Mouse (Mus musculus): ENCODE measurements around the gene Zfx. TPM values are rescaled to one million over a fixed set of nuclear protein-coding genes. Genes with fewer than 3 reads are reported as not detected.

Gene Zfx
- 9.6 and 11.7 TPM in 2 replicates for polyA plus RNA-seq (2012; rRNA removed)

DNA sequence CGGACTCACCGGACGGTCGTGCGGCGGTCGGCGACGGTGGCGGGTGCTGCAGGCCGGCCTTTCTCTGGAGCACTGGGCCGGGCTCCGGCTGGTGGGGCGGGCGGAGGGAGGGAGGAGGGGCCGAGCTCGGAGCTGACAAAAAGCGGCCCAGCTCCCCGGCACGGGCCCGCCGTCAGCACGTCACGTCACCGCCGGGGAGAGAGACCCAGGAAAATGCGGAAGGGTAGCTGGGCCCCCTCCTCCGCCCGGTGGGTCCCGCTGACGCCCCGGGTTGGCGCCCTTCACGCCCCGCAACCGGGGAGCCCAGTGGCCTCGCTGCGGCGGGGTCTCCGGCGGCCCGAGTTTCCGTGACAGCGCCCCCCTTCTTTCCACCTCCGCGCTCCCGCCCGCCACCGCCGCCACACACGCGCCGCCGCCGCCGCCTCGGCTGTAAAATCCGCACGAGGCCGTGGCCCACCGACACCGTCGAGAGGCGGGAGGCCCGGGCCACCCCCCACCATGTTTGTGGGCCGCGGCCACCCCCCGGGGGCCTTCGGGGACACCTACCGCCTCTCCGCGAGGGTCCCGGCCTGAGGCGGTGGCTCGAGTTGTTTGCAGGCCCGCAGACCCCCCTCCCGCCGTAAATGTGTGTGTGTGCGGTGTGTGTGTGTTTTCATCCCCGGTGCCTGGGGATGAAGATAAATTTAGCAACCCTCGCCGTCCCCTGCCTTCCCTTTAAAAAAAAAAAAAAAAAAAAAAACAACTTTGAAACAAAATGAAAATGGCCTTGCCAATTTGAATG lies at the start of gene Zfx:
Zfx (minus strand) TSS at position 644 of the 781 bp plus-strand sequence.
- DNase-seq (ENCODE audit: low read depth), result no peak

DNA sequence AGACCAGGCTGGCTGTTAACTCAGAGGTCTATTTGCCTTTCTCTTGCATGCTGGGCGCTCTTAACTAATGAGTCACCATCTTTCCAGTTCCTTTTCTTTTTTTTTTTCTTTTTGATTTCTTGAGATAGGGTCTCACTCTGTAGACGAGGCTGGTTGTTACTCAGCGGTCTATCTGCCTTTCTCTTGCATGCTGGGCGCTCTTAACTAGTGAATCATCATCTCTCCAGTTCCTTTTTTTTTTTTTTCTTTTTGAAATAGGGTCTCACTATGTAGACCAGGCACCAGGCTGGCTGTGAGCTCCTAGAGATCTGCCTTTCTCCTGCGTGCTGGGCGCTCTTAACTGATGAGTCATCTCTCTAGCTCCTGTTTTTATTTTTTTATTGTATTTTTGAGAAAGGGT lies 45.8 kb upstream of the Zfx start:
- DNase-seq (ENCODE audit: low read depth), result no peak

- no peak for DNase-seq (ENCODE audit: low read depth)
Observed at GRCm38 (mm10) chrX:94152251-94152830, 28.8 kb upstream of the Zfx start.

GRCm38 (mm10) chrX:94150471-94150870 lies 27.0 kb upstream of the Zfx start:
- no peak for DNase-seq (ENCODE audit: low read depth)

DNA sequence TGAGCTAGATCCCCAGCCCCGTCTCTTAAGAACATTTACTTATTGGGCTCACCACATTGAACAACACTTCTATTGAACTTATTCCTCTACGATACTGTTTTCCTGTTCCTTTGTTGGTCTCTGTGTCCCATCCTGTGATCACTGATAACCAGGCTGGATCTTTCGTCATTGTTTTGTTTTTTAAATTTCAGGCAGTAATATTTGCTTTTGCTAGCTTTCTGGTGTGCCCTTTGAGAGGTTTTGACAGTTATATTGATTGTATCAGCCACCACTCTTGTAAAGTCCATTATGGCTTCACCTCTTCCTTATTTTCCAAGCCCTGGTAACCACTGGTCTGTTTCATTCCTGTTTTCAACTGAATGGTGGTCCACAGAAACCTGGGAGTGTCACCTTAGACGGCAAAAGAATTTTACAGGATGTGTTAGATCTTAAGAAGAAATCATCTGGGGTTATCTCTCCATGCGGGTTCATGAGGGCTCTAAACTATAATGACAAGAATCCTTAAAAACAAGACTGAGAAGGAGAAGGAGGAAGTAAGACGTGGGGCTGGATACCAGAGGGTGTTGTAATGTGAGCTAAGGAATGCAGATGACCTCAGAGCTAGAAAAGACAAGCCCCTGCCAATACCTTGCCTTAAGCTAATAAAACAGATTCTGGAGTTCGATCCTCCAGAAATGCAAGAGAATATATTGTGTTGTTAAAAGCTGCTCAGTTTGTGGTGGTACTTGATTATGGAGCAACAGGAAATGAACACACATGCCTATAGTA lies 18.7 kb upstream of the Zfx start:
- DNase-seq (ENCODE audit: low read depth), result no peak

DNA sequence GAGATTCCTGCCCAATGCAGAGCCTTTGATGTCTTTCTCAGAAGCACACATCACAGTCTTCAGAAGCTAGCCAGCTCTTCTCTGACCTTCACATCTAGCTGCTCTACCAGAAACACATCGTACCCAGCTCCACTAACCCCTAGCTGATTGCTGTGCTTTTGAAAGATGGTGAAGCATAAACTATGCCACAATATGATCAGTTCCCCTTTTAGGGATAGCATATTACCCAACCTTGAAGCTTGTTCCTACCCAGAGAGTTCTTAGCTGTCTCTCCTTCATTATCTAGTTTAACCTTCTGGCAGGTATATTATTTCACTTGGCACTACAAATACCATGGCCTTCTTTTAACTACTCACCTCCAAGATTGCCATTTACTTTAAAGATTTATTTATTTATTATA lies 16.6 kb upstream of the Zfx start:
- DNase-seq (ENCODE audit: low read depth), result no peak

DNA sequence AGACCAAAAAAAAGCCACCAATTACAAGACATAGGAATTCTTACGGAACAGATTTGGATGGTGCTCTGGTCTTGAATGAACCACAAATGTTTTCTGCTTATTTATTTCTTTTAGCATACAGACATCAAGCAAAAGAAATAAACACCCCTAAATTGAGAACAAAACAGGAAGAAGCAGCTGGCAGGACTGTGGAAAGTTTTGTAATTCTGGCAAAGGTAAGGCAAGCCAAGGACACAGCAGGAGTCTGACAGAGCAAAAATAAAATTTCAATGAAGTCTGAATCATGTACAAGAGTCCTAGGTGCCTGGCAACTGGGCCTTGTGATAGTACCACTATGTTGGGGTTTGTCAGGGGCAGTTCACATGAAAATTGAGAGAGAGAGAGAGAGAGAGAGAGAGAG lies 14.8 kb upstream of the Zfx start:
- no peak for DNase-seq (ENCODE audit: low read depth)

- DNase-seq (ENCODE audit: low read depth), result no peak
Observed at GRCm38 (mm10) chrX:94135084-94135483, 11.6 kb upstream of the Zfx start.

GRCm38 (mm10) chrX:94133551-94133950 lies 10.0 kb upstream of the Zfx start:
- no peak for DNase-seq (ENCODE audit: low read depth)

DNA sequence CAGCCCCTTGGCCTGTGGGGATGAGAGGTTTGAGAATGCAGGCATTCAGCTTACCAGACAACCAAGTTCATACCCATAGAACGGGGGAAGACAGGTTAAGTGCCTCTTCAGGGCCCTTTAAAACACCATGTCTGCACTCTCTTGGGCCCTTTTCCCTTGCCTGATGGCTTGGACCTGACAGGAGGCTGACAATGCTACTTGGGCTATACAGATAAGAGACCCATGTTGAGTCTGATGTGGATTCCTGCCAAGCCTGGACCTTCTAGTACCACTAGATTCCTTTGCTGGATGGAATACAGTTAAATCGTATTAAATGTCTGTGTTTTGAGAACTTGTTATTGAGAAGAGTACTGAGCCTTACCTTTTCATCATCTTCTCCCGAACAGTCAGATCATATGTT lies 8.7 kb upstream of the Zfx start:
- no peak for DNase-seq (ENCODE audit: low read depth)

- no peak for DNase-seq (ENCODE audit: low read depth)
Observed at GRCm38 (mm10) chrX:94129712-94130111, 6.2 kb upstream of the Zfx start.

DNA sequence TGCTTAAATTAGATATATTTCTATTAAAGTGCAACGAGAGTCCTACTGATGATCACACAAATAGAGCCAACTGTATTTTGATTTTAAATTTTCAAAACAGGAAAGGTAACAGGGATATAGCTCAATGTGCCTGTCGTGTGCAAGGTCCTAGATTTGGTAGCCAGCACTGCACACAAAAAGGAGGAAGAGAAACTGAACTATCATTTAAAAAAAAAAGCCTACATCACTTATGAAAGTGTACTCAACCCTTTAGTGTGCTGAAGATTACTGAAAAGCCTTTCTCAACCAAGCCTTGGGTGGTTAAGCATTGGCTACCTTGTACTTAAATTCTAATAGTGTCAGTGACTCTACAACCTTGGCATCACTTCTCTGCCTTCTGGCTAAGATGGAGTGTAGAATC lies 2.4 kb upstream of the Zfx start:
- DNase-seq (ENCODE audit: low read depth), result no peak

DNA sequence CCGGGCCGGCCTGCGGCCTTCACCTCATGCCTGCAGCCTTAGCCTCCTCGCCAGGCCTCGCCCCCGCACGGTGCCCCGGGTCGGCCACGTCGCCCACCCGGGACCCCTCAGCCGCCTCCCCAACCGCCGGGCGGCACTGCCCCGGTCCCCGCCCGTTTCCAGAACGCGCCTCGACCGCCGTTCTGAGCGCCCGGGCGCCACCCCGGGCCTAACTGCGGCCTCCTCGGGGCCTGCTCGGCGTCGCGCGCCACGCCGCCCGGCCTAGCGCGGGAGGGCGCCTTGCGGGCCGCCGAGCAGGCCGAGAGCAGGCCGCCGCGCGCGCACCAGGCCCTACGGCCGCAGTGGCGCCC lies 818 bp downstream of the Zfx start:
- DNase-seq (ENCODE audit: low read depth), result no peak

GRCm38 (mm10) chrX:94121866-94122708 lies 1.4 kb downstream of the Zfx start:
- DNase-seq (ENCODE audit: low read depth), result no peak

DNA sequence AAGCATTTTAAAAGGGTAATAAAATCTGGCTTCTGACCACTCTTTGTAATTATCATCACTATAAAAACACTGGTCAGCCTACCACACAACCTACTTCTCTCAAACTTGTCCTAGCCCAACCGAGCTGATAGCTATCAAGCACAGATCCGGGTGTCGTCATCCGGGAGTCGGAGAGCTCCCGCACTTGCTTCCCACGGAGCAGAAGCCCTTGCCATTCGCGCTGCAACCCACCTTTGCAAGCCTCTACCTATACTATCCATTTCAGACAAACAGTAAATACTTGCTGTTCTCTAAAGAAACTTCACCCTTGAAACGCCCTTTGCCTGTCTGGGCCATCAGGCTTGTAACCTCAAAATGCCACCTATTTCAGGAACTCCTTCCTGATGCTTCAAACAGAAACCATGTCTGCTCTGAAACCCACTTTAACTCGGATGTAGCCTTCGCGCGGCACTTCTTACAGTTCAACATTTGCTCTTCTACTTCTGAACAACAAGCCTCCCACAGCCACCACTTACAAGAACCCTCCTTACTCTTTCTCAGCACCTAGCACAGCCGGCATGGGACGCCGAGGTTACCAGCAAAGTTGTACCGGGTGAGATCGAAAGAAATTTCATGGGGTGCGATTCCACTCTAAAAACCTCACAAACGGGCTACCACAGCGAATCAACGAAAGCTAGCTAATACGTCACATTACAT lies 2.2 kb downstream of the Zfx start:
- DNase-seq (ENCODE audit: low read depth), result no peak

DNA sequence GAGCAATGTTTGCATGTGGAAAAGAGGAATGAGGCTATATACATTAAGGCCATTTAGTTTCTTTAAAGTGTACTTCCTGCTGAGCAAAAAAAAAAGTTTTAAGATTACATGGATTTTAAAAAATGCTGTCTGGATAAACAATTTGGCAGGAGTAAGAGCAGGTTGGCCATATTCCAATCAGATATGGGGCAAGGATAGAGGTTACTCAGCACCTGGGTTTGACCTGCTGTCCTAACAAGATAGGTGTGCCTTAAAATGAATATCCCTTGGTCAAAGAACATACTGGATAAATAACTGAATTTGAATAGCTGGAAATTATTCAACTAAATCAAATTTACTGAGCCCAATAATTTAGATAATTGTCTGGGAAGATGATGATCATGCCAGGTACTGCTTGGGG lies 5.2 kb downstream of the Zfx start:
- DNase-seq (ENCODE audit: low read depth), result no peak

DNA sequence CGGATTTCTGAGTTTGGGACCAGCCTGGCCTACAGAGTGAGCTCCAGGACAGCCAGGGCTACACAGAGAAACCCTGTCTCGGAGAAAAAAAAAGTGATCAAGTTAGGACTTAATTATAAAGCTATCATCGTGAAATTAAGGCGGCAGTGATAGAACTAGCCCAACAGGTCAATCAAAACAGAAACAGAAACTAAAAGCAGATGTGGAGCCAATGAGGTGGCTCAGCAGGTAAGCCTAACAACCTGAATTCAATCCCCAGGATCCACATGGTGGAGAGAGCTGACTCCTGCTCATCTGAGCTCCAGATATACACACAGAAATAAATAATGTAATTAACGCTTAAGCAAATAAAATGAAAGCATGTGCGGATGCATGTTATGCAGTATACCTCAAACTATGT lies 7.6 kb downstream of the Zfx start:
- no peak for DNase-seq (ENCODE audit: low read depth)

DNA sequence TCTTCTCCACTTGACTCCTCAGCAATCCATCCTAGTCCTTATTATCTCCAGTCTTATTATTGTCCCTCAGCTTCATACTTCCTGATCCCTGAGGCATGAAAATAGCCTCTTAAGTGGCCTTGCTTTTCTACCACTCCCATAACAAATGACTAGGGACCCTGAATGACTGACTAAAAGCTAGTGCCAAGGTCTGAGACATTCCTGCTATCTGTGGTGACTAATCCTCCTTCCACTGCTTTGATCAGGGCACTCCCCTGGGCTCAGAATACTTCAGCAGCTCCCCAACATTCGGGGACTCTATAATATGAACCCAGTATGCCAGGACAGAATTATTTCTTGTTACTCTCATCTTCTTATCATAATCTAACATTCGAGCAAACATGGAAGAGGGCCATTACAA lies 17.5 kb downstream of the Zfx start:
- DNase-seq (ENCODE audit: low read depth), result no peak

GRCm38 (mm10) chrX:94102938-94103337 lies 20.6 kb downstream of the Zfx start:
- DNase-seq (ENCODE audit: low read depth), result no peak

DNA sequence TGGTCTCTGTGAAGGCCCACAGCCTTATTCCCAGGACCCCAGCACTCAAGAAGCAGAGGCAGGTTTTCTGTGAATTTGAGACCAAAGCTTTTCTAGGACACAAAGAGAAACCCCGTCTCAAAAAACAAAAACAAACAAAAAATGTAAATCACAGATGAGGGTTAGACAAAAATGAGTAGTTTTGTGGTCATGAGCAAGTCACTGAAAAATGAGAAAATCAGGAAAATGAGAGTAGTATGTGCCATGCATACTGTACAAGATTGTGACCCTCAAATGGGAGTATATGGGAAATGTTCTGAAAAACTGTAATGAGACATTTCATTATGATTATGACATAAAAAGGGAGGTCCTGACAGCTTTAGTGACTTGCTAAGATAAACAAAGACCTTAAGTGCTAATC lies 22.9 kb downstream of the Zfx start:
- no peak for DNase-seq (ENCODE audit: low read depth)

- DNase-seq (ENCODE audit: low read depth), result no peak
Observed at GRCm38 (mm10) chrX:94091001-94091400, 32.5 kb downstream of the Zfx start.

GRCm38 (mm10) chrX:94061246-94061645 lies 62.3 kb downstream of the Zfx start:
- DNase-seq (ENCODE audit: low read depth), result no peak

Data from gonadal fat pad, adult 2 months (tissue).